Mouse (Mus musculus) left cerebral cortex, postnatal 4 days (tissue): Measurements from ENCODE around the gene Ksr1. TPM values are rescaled to one million over a fixed set of nuclear protein-coding genes. Genes with fewer than 3 reads are reported as not detected.
"Not testable (repeated sequence)": the region's sequence is repeated elsewhere in the genome, so short reads cannot be mapped to it uniquely, and the experiment has no call there.

Experiments
- DNase-seq: peaks from one replicate; pipeline ENCODE4 v3.0.0-alpha.2; 2022
- intact Hi-C: fragments of 180-260 bp; cut with DNase I; formaldehyde crosslinking; loops from one replicate; pipeline ENCODE4 v1.15.1; 2025
- total RNA-seq, 2 experiments: library from RNA; stranded (reverse); gene quantifications; 2 replicates each; pipeline ENCODE4 v1.2.3; 2021

Ksr1 gene
- total RNA-seq, 2 experiments from 2014 or later: 49.9 to 50.6 TPM

DNA sequence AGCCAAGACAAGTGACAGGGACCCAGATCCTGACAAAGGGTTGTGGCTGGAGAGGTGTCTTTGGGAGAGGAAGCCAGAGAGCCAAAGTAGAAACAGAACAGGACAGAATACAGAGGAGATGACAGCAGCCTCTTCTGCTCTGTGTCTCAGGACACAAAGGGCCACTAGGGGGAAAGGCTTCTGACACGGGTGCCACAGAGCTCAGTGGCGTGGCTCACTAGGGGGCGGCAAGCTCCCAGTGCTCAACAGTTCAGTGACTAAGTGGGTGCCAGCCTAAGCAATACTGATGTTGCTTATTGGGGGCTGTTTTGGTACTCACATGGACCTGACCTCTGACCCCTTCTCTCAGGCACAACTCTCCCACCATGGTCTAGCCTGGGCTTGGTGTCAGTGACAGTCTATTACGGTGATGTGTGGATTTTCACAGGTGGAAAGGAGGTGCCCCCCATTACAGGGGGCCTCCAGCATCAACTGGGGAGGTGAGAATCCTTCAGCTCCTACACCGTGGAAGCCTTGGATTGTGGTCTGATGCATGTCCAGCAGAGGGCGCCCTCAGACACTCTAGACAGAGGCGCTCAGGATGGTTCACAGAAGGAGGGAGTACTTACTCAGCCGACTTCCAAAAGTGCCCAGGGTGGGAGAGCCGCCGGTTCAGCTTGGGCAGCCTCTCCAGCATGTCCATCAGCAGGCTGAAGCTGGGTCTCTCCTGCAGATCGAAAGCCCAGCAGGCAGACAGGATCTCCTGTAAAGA lies 127.1 kb downstream of the Ksr1 start:
- intact Hi-C loops: no loop called here
- peak; percentile 69 for DNase-seq

DNA sequence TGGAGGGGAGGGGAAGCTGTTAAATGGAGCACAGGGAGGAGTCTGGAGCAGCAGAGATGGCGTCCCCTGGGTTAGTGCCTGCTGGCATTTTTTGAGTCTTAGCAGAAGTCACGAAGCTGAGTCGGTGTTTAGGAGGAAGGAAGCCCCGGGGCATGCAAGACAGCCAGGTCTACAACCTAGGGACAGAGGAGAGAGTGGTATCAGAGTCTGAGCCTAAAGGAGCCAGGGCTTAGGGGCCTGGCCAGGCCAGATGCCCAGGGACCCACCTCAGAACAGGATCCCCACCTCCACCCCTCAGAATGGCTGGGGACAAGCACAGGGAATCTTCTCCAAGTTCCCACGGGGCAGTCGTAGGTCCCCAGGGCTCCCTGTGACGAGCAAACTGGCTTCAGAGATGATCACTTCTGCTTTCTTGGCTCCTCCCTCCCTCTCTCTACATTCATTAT lies 129.0 kb downstream of the Ksr1 start:
- intact Hi-C loops: no loop called here
- DNase-seq: no peak

DNA sequence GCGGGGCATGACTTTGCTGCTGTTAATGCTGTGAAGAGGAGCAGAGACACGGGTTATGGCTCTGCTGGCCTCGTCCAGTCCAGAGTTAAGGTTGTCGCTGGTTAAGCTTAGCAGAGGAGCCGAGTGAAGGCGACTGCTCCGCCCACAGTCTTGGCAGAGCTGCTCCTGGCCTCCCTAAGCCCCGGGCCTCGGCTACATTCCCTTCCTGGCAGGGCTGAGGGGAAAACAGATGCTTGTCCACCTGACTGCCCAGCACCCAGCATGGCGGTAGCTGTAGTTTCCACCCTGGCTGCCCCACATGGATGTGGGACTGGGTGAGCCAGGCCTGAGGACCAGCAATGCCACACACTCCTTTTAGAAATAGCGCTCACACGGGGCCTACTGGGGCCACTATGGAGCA lies 130.0 kb downstream of the Ksr1 start:
- peak; percentile 72 for DNase-seq
- intact Hi-C loops: no loop called here

DNA sequence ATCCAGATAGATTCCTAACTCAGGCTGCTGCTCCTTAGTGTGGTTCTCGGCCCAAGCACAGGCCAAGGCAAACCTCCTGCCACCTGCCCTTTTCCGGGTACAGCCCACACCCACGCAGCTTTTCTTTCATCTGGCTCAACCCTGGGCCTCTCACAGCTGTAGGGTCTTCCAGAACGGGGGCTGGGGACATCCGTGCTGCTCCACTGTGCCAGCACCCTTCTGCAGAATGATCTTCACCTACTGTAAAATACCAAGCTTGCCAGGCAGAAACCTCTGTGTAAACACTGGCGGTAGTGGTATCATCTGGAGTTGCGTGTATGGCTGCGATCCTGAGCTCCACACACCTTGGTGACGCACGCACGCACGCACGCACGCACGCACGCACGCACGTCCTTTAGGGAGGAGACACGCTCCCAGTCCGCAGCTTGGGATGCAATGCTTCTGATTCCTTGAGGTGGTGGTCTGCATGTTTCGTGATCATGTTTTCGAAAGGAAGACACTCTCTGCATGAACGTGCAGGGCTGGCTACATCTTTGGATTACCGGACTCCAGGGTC lies 130.5 kb downstream of the Ksr1 start:
- intact Hi-C loops: no loop called here
- DNase-seq: no peak

DNA sequence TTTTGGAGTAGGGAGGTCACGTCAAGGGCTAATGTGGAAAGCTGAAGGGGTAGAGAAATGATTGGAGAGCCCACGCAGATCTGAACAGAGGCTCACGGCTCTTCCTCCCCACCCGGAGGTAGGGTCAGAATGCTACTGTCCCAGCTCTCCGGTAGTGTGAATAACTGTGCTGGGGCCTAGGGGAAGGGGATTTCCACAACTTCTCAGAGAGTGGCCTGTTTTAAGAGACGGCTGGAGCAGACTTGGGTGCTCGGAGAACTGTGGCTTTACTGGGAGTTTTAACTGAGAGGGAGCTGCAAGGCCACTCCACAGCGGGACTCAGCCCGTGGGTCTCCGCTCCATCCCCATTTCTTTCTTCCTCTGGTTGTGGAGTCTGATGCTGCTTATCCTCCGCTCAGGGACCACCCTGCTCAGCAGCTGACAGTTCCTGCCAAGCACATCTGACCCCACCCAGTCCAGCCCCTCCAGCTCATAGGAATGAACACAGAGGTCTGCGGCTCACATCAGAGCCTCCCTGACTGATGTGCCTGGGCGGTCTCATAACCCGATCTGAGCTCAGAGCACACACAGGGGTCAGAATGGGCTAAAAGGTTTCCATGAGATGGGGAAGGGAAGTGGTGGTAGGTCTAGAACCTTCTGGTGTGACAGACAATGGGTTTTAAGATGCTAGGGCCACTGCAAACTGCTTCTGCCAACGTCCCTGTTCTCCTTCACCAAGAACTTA lies 131.4 kb downstream of the Ksr1 start:
- intact Hi-C loops: no loop called here
- no peak for DNase-seq

DNA sequence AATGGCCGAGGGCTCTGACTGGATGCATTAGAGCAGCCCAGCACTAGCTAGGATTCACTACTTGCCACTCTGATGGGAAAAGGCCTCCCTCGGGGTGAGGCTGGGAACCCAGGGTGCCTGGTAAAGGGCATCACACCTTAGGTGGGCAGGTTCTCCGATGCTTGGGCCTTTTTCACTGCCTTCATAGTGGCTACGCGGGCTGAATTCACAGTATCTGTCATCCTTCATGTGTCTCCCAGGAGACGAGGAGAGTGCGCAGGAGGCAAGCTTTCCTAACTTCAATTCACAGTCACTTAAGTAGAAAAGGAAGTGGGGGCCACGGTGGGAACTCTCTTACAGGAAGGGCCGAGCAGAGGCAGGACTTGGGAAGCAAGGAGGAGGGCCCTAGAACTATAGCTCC lies 132.4 kb downstream of the Ksr1 start:
- DNase-seq: no peak
- intact Hi-C loops: no loop called here

DNA sequence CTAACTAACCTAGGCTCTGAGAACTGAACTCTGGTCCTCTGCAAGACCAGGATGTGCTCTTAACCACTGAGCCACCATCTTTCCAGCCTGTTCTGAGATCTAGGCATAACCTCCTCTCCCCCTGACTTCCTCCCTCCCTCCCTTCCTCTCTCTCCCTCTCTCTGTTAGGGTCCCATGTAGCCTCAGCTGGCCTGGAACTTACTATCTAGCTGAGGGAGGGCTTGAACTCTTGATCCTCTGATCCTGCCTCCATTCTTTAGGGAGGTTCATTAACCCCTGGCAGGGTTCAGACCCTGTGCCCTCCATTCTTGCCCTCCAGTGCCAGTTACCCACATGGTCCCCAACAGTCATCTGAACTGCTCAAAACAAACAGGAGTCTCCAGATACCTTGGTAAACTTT lies 133.2 kb downstream of the Ksr1 start:
- intact Hi-C loops: no loop called here

DNA sequence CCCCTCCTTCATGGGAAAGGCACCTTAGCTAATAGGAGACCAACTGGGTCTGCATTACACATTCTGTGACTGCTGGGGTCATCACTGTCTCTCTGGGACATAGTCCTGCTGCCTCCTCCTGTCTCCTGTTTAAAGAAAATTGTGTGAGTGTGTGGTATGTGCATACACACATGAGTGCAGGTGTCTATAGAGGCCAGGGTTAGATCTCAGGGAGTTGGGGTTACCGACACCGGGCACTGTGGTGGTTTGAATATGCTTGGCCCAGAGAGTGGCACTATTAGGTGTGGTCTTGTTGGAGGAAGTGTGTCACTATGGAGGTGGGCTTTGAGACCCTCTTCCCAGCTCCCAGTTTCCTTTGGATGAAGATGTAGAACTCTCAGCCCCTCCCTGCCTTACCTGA lies 133.7 kb downstream of the Ksr1 start:
- intact Hi-C loops: no loop called here
- DNase-seq: no peak

More for the DNA sequence above, 133.2 kb downstream of the Ksr1 start:
- DNase-seq: no peak

DNA sequence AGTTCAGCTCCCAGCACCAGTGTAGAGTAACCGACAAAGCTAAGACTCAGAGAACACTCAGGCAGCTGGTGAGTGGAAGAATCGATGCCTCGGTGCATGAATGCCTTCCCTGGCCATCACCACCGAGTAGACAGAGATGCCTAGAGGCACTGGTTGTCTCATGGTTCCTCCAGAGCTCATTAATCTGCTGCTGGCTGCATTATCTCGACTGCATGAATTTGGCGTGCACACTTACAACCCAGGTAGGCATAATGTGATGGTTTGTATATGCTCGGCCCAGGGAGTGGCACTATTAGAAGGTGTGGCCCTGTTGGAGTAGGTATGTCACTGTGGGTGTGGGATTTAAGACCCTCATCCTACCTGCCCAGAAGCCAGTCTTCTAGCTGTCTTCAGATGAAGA lies 137.3 kb downstream of the Ksr1 start:
- intact Hi-C loops: no loop called here
- DNase-seq: no peak

DNA sequence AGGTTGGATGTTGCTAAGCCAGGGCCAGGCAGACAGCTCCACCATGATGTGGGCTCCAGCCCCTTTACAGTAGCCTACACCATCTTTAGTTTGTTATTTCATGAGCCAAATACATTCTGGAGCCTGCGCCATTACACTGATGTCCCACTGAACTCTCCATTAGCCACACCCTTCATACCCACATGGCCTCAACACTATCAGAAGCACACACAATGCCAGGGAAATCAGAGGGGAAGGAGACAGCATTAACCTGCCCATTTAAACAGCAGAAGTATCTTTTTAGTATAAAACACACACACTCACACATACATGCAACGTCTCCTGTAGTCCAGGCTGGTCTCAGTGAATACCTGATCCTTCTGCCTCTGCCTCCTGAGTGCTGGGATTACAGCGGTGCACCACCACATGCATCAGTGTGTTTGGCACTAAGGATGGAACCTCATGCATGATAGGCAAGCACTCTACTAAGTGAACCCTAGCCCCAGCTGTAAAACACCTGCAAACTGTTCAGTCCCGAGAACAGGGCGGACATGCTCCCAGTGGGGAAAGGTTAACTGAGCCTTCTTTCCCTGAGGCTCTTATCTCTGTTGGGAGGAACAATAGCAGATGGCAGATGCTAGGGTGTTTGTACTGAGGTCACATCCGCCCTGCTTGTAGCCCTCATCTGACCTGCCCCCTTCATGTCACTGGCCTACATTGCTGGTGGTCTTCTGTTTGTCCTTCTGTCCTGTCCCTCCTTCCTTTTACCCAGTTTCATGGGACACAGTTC lies 138.0 kb downstream of the Ksr1 start:
- DNase-seq: no peak
- intact Hi-C loops: no loop called here

DNA sequence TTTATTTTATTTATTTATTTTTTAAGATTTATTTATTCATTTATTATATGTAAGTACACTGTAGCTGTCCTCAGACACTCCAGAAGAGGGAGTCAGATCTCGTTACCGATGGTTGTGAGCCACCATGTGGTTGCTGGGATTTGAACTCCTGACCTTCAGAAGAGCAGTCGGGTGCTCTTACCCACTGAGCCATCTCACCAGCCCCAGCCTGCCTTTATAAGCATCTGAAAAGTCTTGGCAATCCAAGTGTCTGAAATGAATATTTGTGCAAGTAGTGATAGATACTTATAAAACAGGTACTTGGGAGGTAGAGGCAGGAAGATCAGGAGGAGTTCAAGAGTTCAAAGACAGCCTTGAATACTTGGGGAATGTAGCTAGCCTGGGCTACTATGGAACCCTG lies 138.9 kb downstream of the Ksr1 start:
- intact Hi-C loops, DNase-seq: not testable (repeated sequence)

DNA sequence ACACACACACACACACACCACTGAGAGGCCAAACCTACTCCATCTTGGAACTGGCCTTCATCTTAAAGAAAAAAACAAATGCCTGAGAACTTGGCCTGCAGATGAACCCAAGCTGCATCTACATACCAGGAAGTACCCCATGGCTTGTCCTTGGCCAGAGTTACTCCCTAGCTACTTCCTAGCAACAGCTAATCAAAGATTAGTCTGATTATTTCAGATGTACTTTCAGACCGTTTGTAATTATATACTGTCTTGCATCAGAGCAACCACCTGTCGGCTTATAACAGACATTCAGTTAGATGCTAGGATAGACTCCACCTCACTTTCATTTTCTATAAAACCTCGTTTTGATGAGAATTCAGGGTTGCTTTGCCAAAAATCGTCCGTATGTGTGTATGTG lies 139.8 kb downstream of the Ksr1 start:
- intact Hi-C loops: no loop called here
- DNase-seq: no peak

DNA sequence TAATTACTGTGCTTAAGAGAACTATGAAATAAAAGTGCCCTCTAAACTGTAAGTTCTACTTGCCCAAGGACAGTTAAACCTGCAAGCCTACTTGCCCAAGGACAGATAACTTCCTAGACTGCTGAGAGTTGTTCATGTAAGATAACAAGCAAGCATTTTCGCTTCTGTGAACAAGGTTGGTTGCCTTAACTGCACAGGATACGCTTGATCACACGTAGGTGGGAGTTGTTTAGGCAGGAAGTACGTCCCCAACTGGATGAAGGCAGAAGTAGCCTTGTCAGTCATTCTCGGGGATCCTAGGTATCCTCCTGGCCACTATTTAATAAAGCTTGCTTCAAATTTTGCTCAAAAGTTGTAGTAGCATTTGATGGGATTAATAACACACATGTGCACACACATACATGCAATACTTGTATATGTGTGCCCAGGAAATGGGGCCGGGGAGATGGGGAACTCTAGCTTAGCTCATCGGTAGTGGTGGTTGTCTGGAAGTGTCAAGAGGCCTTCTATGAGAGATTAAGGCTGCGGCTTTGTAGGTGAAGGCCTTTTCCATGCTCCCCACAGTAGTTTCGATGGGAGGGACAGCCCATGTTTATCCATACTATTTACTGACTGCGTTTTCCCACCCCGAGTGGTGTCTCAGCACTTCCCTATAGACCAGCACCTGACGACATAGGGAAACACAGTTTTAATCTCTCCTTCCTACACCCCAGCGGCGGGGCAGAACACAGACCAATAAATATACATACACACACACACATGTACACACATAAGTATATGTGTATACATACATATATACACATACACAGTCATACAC lies 140.4 kb downstream of the Ksr1 start:
- intact Hi-C loops: no loop called here

DNA sequence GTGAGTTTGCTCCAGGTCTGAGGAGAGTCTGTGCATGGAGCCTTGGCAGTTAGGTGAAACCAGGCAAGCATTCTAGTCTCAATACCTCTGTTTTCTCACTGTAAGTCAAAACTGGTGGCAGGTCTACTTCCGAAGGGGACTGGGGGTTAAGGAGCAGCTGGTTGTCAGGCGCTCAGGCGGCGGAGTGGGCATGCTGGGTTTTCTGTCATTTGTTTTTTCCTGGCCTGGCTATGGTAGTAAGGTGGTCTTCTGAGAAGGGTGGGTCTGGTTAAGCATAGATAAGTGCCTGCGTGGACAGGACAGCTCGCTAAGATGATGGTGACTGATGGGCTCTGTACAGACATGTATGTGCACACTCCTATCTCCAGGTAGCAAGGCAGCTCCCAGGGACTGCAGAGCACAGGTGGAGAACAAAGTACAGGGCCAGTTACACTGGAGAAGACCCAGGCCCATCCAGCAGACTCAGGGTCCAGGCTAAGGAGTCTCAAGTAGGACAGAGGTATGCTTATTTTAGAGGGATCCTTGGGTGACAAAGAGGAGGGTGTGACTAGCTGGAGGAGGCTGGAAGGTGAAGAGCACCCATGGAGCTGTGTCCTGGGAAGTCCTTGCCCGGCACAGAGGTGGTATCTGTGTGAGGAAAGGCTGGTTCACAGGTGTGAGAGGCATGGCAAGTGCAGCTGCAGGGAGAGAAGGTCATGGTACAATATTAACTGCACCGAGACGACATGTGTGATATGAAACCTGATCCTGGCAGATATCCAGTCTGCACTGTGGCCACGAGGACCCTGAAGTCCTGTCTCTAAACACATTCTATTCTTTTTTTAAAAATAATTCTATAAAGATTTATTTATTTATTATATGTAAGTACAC lies 142.2 kb downstream of the Ksr1 start:
- no peak for DNase-seq
- intact Hi-C loops: no loop called here

More for the DNA sequence above, 140.4 kb downstream of the Ksr1 start:
- DNase-seq: no peak

DNA sequence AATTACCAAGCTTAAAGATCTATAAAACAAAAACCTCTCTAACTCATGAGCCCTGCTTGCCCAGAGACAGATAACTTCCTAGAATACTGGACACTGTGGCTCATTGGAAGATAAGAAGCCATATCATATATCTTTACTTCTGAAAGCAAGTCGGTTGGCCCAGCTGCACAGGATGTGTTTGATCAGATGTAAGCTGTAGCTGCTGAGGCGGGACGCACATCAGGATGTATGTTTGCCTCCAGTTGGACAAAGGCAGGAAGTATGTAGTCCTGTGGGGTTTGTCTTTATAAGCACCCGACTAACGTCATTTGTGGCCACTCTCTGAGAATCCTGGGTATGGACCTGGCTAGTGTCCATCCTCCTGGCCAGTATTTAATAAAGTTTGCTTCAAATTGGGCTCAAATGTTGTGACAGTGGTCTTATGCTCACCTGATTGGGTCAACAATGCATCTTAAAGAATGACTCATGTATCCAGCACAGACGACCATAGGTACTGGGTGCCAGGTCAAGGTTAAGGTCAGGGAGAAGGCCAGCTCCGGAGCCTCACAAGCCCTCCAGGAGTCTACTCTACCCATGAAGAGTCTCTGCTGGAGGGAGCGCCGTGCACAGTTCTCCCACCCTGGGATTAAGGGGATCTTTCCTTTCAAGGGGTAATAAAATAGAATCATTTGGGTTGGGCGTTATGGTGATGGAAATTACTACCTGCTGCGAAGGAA lies 143.0 kb downstream of the Ksr1 start:
- intact Hi-C loops: no loop called here
- no peak for DNase-seq

DNA sequence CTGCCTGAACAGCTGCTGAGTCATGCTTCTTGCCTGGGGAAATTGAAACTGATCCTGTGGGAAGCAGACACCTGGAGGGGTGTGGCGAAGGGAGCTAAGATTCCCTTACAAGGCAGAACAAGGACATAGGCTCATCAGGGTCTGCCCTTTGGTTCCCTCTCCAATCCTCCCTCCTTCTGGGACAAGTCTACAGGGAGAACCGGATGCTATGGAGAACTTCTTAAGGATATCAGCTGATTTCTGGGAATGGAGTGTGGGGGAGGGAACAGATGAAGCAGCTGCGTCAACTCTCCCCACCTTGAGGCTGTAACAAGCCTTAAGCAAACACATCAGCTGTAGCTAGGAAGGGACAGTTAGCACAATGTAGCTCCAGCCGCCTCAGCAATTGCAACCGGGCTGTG lies 143.7 kb downstream of the Ksr1 start:
- intact Hi-C loops: no loop called here
- no peak for DNase-seq

DNA sequence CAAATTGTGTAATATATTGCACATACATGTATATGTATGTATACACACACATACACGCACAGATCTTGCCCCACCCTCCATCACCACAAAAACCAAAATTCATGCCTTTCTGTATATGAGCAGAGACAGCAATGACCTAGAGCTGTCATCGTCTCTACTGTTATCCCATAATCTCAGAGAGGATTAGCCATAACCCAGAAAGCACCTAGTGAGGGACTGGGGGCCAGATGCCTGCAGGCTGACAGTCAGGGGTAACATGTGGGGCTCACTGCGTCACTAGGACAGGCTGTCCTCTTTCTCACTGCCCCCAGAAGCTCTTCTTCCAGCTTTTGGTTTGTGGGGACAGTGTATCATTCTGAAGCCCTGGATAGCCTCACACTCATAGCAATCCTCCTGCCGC lies 144.3 kb downstream of the Ksr1 start:
- intact Hi-C loops: no loop called here
- DNase-seq: no peak

DNA sequence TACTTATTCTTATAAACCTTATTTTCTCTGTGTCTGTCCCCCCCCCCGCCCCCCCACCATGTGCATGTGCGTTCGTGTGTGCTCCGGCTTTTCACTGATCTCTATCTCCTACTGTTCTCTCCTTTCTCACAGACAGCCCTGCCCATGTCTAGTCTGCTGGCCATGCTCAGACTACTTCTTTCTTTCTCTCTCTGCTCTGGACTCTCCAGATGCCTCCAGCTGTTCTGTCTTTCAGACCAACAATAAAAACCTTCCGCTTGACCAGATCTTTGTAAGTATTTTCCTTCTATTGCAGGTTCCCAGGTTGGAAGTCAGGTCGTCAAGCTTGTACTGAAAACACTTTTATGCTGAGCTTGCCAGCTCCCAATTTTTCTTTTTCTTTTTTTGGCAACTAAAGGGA lies 147.1 kb downstream of the Ksr1 start:
- no peak for DNase-seq
- intact Hi-C loops: no loop called here
